Mouse (Mus musculus): ENCODE measurements around the gene Pdha2.

Pdha2 gene

DNA sequence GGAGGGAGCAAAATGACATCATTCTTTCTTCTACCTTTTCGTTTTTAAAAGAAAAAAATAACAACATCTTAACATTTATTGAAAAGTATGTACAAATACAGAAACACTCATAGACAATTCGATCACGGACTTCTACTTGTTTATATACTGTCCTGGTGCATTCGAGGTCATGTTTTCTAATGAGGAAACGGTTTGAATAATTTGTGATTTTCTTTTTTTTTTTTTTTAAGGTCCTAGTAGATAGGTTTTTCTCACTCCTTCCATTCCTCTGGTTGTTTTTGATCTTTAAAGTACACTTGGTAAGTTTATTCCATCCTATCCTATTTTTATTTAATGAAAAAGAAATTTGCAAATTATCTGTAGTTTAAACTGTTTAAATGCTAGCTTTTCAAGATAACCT is at the start of gene Pdha2:
Gene Pdha2, minus strand, starts transcription at position 101 of the 400 bp plus-strand sequence.
- DNase-seq (ENCODE audit: low read depth): no peak

DNA sequence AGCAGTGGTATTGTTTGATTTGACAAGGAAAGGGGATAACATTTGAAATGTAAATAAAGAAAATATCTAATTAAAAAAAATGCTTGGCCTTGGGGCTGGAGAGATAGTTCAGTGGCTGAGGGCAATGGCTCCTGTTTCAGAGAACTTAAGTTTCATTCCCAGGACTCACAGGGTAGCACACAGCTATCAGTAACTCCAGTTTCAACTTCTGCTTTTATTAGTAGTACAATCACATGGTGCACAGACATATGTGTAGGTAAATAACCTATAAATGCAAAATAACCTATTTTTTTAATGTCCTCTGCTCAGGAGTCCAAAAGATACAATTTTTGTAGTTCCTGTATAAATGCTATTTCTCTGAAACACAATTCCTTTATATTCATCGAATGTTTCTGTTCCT is 48.4 kb upstream of the Pdha2 start:
- no peak for DNase-seq (ENCODE audit: low read depth)

DNA sequence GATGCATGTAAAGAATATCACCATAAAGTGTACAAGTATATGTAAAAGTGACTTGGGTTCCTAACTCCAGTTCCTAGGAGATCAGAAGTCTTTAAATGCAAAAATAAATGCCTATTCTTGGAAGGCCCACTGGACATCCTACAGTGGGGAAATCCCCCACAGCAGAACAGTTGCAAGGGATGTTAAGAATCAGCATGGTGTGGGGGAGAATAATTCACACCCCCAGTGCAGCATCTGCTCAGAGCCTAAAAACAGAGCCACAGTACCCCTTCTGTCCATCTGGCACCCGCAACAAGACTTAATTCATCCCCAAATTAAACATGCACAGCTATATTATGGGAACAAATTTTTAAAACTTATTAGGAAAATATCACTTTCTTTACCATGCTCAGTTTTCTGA is 39.3 kb upstream of the Pdha2 start:
- no peak for DNase-seq (ENCODE audit: low read depth)

DNA sequence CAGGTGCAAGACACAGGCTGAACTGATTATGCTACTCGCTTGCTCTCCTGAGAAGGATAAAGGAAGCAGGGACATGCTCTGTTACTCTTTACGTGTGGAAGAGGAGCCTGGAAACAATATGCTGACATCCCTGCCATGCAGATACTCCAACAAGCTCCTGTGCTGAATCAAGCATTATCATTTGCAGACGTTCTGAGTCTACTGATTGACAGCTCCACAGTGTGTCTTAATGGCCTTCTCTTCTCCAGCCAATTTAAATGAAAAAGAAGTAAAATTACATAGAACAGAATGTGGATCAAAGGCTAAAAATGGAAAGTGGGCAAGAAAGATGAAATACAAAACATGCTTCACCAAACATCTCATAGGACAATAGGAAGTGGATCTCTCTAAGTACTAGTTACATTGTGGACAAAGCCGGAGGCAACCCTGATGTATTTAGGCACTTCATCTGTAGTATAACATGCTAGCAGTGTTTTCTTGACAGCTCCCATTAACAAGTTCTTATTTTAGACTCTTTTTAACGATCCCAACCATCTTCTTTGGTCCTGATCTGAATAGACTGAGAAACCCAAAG is 32.7 kb upstream of the Pdha2 start:
- DNase-seq (ENCODE audit: low read depth): no peak

DNA sequence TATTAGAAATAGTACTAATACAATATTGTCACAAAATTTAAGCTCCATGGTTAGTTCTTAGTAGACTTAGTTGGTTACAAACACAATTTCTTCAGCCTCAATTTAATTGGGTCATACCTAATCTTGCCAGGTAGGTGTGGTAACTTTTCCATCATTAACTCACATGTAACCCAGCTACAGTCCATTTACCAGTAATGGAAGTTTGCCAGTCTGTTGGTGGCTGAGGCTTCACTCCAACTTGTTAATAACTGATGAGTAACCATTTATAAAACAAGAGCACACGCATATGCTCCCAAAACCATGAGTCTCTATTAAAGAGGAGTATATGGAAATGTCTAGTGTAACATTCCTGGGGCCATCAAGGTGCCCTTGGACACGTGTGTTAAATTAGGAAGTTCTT is 25.9 kb upstream of the Pdha2 start:
- no peak for DNase-seq (ENCODE audit: low read depth)

DNA sequence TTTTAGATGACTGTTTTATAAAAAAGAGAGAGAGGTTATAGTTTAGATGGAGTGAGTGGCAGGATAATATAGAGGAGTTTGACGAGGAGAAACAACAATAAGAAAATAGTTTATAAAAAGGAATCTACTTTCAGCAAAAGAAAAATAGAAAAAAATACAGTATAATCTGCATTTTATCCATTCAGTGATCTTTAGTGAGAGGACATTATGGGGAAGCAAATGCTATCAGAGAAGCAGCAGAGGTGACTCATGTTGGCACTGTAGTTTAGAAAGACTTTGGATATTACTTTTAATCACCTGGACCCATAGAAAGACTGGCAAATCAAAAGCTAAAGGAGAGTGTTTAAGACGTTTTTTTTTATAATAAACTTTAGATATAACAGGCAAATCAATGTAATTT is 17.0 kb upstream of the Pdha2 start:
- no peak for DNase-seq (ENCODE audit: low read depth)

DNA sequence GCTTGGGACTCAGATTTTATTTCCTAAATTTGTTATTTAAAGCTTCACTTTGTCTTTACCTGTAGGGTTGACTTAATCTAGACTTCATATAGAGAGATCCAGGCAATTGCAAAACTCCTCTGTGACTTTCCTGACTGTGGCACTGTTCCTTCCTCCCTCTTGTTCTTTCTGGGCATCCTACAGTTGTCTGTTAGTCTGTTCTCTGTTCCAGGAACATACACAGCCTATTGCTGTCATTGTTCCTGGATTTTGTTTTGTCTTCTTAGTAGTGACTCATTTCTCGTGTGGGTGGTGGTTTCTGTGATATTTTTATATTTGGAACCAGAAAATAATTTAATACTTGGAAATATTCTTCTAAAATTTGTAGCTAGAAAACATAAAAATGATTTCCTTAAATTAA is 10.2 kb upstream of the Pdha2 start:
- no peak for DNase-seq (ENCODE audit: low read depth)

DNA sequence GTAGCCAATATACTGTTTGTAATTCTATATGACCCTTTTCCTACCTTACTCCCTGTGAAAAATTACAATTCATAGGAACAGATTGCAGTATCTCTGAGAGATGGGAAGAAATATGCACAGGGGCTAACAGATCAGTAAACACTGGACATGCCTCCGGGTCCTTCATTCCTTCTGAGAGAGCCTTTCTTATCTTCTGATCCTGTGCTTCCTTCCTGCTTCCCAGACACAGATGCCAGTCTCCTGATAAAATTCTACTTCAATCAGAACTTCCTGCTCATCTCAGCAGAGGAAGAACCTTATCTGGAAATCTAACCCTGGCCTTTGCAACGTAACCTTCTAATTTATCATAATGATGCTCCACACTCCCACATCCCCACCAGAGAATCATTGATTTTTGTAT is 6.4 kb upstream of the Pdha2 start:
- DNase-seq (ENCODE audit: low read depth): no peak

DNA sequence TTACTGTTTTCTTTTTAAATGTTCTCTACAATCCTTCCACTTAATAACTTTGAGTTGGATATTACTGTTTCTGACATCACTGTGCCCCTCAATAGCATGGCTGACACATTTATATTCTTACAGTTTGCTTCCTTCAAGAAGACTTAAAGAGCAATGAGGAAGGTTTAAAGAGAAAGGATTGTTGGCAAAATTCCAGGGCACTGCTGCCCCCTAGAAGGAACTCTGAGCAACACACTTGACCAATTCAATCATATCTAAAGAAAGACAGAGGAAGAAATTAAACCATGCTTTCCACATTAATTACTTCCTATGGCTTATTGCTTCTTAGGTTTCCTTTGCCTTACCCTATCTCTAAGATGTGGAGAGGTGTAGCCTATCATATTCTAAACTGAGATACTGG is 4.8 kb upstream of the Pdha2 start:
- no peak for DNase-seq (ENCODE audit: low read depth)

DNA sequence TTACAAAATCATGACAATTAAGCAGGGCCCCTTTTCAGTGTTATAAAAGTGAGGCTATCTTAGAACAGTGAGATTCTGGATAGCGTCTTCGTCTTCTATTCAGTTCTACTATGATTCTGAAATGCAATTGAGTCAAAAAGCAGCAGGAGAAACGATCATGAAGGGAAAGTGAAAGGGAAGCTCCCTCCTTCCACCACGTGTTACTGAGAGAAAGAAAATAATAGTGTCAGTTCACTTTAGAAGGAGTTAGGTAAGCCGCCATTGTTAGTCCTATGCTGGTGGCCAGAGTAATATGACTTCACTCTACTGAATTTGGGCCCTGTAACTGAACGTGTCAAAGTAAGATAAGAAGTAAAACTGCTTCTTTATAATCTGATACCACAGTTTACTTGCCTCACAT is 4.1 kb upstream of the Pdha2 start:
- no peak for DNase-seq (ENCODE audit: low read depth)

DNA sequence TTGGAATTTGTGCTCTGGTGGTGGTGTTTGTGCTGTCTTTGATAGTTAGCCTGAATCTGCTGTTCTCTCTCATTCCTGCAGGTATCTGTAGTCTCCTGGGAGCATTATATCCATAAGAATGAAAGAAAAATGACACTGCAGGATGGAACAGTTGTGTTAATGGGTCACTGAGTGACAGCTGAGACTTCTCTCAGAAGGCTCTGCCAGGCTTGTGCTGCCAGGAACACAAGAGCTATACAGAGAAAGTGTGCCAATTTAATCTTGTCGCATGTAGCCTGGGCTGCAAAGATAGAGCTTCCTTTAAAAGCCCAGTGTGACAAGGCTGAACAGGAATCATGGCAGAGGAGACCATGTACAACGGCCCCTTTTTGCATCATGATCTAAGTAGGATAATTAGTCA is 2.6 kb upstream of the Pdha2 start:
- DNase-seq (ENCODE audit: low read depth): no peak

DNA sequence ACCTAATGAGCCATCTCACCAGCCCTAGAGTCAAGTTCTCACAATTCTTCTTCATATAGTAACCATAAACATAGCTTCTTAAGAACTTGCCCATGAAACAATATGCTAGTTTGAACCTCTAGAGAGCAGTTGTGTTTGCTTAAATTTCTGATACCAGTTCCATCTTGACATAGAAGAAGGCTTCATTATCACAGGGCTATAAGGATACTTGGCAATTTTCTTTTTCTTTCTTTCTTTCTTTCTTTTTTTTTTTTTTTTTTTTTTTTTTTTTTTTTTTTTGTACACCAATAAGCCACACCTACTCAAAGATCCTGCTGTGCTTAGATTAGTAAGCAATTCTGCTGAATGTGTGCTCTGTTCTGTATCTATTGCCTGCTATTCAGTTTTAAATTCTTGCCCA is 2.0 kb upstream of the Pdha2 start:
- no peak for DNase-seq (ENCODE audit: low read depth)

DNA sequence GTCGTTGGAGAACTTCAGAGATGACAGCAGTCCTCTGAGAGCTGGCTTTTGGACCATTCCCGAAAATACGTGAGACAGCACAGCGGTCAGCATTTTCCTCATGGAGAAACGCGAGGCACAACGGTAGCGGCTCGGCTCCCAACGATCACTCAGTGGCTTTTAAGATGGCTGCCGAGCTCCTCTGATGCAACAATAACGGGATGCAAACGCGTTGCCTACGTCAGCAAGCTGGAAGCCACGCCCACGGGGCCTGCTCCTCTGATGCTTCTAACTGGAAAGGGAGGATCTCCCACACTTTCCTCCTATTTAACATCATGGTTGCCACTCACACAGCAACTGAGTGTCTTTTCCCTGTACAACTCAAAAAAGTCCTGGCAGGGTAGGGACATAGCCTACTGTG is 511 bp downstream of the Pdha2 start:
- DNase-seq (ENCODE audit: low read depth): no peak

DNA sequence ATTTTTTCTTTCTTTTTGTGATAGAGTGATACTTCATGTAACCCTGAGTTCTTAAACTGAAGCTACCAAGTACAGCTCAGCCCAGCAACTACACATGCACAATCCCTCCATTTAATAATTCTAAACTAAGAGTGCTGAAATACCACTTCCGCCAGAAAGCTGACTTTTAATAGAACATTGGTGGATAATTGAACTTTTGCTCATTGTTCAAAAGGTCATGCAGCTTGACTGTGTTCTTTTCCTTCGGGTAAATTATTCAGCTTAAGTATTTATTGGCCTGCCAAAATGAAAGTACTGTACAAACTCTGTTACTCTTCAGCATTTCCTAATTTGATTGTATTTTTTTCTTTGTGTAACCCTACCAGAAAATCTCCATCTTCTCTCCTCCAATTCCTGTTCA is 10.4 kb downstream of the Pdha2 start:
- DNase-seq (ENCODE audit: low read depth): no peak

DNA sequence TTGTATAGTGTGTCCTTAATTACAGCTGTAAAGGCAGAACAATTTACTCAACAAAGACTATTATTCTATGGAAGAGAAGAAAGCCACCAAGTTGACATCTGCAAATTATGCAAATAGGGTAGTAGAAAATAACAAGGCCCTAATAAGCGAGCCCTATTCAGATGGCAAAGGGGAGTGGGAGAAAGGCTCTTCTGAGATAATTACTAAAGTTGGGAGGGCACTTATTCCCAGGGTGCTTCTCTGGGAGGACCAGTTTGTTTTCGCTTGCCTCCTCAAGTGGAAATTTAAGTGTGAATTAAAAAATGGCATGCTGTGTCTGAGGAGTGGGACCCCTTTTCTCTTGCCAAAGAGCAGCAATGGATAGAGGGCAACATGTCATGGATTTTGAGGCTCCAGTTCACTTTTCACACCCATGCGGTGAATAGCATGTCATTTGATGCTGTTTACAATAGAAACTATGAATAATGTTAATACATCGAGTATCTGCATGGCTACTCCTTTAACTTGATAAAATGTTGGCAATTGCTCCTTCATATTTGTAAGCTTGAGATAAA is 14.8 kb downstream of the Pdha2 start:
- no peak for DNase-seq (ENCODE audit: low read depth)

DNA sequence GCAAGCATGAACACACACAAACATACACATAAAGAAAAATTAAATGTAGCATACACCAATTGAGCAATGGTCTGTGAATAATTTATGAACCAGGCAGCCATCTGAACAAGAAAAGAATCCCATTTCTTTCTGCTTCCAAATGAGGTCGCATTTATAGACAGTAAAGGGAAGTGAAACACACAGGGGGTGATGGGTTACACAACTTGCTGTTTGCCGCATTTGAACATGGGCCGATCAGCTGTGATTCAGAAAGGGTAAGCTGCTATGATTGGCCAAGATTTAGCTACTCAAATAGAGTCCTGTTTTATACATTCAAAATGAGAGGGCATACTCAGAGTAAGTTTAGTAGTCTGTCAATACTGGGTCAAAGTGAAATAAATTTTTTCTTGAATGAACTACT is 20.5 kb downstream of the Pdha2 start:
- no peak for DNase-seq (ENCODE audit: low read depth)

DNA sequence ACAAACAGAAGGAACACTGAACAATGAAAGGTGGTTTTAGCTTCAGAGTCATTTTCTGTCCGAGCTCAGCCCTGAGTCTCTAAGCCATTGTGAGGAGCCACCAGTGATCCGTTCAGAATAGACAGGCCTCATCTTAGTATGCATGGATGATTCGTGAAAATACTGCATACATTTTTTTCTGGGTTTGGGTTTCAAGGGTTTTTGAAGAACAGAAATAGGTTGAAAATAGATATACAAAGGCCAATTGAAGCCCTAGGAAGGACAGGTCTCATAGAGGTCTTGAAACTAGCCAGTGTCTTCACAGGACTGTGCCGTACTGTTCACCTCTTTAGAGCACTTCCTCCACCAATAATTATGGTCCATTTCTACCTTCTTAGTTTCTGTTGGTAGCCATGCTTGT is 21.7 kb downstream of the Pdha2 start:
- DNase-seq (ENCODE audit: low read depth): no peak

DNA sequence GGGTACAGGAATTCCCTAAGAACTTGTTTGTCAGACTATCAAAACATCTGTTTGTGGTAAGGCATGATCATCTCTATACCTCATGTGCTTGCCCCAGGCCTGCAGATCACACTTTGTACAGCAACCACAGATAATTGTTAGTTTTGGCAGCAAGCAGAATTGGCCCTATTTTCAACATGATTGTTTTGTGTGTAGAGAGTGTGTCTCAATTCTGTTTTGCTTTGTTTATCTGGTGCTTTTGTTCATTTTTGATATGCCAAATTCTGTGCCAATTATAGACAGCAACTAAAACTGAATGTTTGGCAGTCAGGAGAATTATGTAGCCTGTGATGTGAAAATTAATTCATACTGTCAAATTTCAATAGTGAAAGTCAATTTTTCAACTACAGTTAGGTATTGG is 51.2 kb downstream of the Pdha2 start:
- DNase-seq (ENCODE audit: low read depth): no peak
